In the genomic region with DNA sequence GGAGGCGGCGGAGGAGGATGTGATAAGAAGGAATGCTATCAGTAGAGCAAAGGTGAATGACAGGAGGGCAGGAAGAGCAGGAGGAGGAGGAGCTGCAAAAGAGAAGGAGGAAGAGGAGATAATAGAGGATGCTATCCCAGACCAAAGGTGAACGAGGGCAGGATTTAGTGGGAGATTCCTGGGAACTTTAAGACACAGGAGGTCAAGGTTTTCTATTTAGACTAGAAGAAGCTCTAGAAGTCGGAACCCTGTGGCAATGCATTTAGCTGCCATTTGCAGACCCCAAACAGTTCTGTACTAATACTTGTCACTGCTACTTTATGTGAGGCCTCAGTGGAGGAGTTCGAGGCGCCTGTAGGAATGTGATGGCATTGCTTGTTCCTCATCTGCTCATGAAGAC, we compare ENCODE assay signal across 8 mouse cellular contexts. TPM values are rescaled to one million over a fixed set of nuclear protein-coding genes. Genes with fewer than 3 reads are reported as not detected.
DNase-seq lines count a peak whose midpoint lies in the region; ATAC-seq lines count a peak whose summit lies in the region.

Gene Emb (plus strand): TSS at position 301 of the 400 bp plus-strand sequence.

- ATAC-seq in liver, embryonic 11.5 days (replicated peaks; ENCODE audit: low FRiP score), result no peak
- no peak for ATAC-seq in embryonic facial prominence, embryonic 12.5 days (ENCODE audit: insufficient number of reproducible peaks, insufficient read depth, low FRiP score, low TSS enrichment)
- ATAC-seq in liver, embryonic 13.5 days (ENCODE audit: low read depth), result no peak; the same call in 1 of the 2 replicates

- no peaks in the 10 kb centered on the region for H3K9me3 ChIP-seq in liver, embryonic 11.5 days (ENCODE audit: control insufficient read depth, low read length)
- H3K9me3 ChIP-seq in embryonic facial prominence, embryonic 12.5 days, result no peaks in the 10 kb centered on the region
- H3K9me3 ChIP-seq in hindbrain, embryonic 10.5 days, result no peaks in the 10 kb centered on the region
- H3K9me3 ChIP-seq in liver, embryonic 13.5 days (replicated peaks), result no peaks in the 10 kb centered on the region

- no peaks in the 10 kb centered on the region for H3K4me1 ChIP-seq in liver, embryonic 11.5 days (replicated peaks; ENCODE audit: control insufficient read depth, insufficient read depth, low read length)
- peaks cover 6% of the 10 kb centered on the region; the same call in 1 of the 2 replicates for H3K4me1 ChIP-seq in embryonic facial prominence, embryonic 12.5 days
- peaks cover 6% of the 10 kb centered on the region; the same call in 1 of the 2 replicates for H3K4me1 ChIP-seq in hindbrain, embryonic 10.5 days (replicated peaks)
- H3K4me1 ChIP-seq in liver, embryonic 13.5 days (replicated peaks), result no peaks in the 10 kb centered on the region

- no peak within 1 kb of the TSS for H3K9ac ChIP-seq in liver, embryonic 11.5 days (ENCODE audit: low read depth, low read length)
- H3K9ac ChIP-seq in embryonic facial prominence, embryonic 12.5 days, result no peak within 1 kb of the TSS
- H3K9ac ChIP-seq in liver, embryonic 13.5 days, result no peak within 1 kb of the TSS

- DNase-seq in liver, embryonic 11.5 days (ENCODE audit: low spot score), result no peak
- no peak for DNase-seq in liver
- no peak for DNase-seq in hindbrain, embryonic 10.5 days (ENCODE audit: low spot score)
- no peak for DNase-seq in liver, embryonic 13.5 days
- DNase-seq in cerebellum, postnatal 25 days, result no peak
- no peak for DNase-seq in urinary bladder, adult 2 months (ENCODE audit: low spot score)
- DNase-seq in natural killer cell, adult 2 months (ENCODE audit: low spot score in 2 of 2), result no peak

- no peak within 1 kb of the TSS for H3K4me2 ChIP-seq in liver, embryonic 11.5 days
- no peak within 1 kb of the TSS for H3K4me2 ChIP-seq in embryonic facial prominence, embryonic 12.5 days (replicated peaks)
- H3K4me2 ChIP-seq in liver, embryonic 13.5 days, result no peak within 1 kb of the TSS

- no peaks in the 10 kb centered on the region for H3K27me3 ChIP-seq in liver, embryonic 11.5 days (replicated peaks; ENCODE audit: control insufficient read depth, insufficient read depth, low read length)
- no peaks in the 10 kb centered on the region for H3K27me3 ChIP-seq in embryonic facial prominence, embryonic 12.5 days
- no peaks in the 10 kb centered on the region for H3K27me3 ChIP-seq in hindbrain, embryonic 10.5 days (ENCODE audit: insufficient read depth, poor library complexity, severe bottlenecking)
- H3K27me3 ChIP-seq in liver, embryonic 13.5 days, result no peaks in the 10 kb centered on the region

- no peak within 1 kb of the TSS for H3K4me3 ChIP-seq in liver, embryonic 11.5 days (ENCODE audit: low read depth, low read length)
- no peak within 1 kb of the TSS for H3K4me3 ChIP-seq in embryonic facial prominence, embryonic 12.5 days
- no peak within 1 kb of the TSS for H3K4me3 ChIP-seq in hindbrain, embryonic 10.5 days
- no peak within 1 kb of the TSS for H3K4me3 ChIP-seq in liver, embryonic 13.5 days (replicated peaks)

- WGBS in liver, embryonic 11.5 days, result 40% methylated on average over 6 of the region's 6 CpGs
- 80% methylated on average over 6 of the region's 6 CpGs for WGBS in embryonic facial prominence, embryonic 12.5 days
- WGBS in hindbrain, embryonic 10.5 days, result 77% methylated on average over 6 of the region's 6 CpGs
- 30% methylated on average over 6 of the region's 6 CpGs for WGBS in liver, embryonic 13.5 days (ENCODE audit: insufficient replicate concordance)

- no peak within 1 kb of the TSS for H3K27ac ChIP-seq in liver, embryonic 11.5 days (ENCODE audit: low read depth, low read length)
- no peak within 1 kb of the TSS for H3K27ac ChIP-seq in embryonic facial prominence, embryonic 12.5 days
- H3K27ac ChIP-seq in hindbrain, embryonic 10.5 days, result no peak within 1 kb of the TSS
- no peak within 1 kb of the TSS for H3K27ac ChIP-seq in liver, embryonic 13.5 days

- no peaks in the 10 kb centered on the region for H3K36me3 ChIP-seq in liver, embryonic 11.5 days (ENCODE audit: control insufficient read depth, insufficient read depth, low read length)
- no peaks in the 10 kb centered on the region for H3K36me3 ChIP-seq in embryonic facial prominence, embryonic 12.5 days
- H3K36me3 ChIP-seq in hindbrain, embryonic 10.5 days, result no peaks in the 10 kb centered on the region
- no peaks in the 10 kb centered on the region for H3K36me3 ChIP-seq in liver, embryonic 13.5 days

RNA-seq across cellular contexts. Expression of gene Emb, which starts in this region (rescaled TPM):
- polyA plus RNA-seq in liver, embryonic 11.5 days (2014; fragmentation: Nextera tagmentation; extraction: Ambion mirVana), result 27.4 and 29.0 TPM in 2 replicates
- 28.9 and 32.8 TPM in 2 replicates for polyA plus RNA-seq in embryonic facial prominence, embryonic 12.5 days (2016; fragmentation: Nextera tagmentation; extraction: Ambion mirVana)
- polyA plus RNA-seq in hindbrain, embryonic 10.5 days (2016; fragmentation: Nextera tagmentation; extraction: Ambion mirVana), result 28.3 and 48.0 TPM in 2 replicates
- 17.0 and 17.3 TPM in 2 replicates for polyA plus RNA-seq in liver, embryonic 13.5 days (2015; fragmentation: Nextera tagmentation; extraction: Ambion mirVana)
- polyA plus RNA-seq in urinary bladder, adult 2 months (2012; rRNA removed), result 6.1 and 6.2 TPM in 2 replicates
